Mouse (Mus musculus) embryonic fibroblast, embryonic 13.5 days (primary cell): ENCODE results near the gene Auts2.

Experiments used
- CTCF ChIP-seq: IDR thresholded peaks from 2 replicates; pipeline ENCODE4 v1.5.1; 2011; ENCODE audit warnings: mild to moderate bottlenecking, control low read depth, low read length, moderate library complexity, borderline replicate concordance; ENCODE audit not compliant: insufficient read depth
- POLR2A ChIP-seq: IDR thresholded peaks from 2 replicates; pipeline ENCODE4 v1.6.1; 2011; ENCODE audit warnings: low read depth, mild to moderate bottlenecking, control low read depth, low read length, moderate library complexity

DNA sequence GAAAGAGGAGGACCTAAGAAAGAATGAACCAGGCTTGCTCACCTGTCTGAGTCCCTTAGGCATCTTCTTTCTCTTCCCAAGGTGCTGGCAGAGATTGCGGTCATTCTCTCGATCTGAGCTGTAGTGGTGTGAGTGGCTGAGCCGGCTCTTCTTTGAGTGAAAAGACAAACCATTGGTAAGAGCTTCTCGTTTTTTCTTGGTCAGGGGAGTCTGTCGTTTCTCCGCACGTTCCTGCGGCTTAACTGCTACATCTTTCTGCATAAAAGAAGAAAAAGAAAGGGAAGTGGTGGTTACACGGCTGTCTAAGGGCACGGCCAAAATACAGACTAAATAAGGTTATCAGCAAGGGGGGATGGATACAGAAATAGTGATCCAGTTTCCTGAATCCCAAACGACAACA is 284.3 kb downstream of the Auts2 start:
- TF ChIP-seq POLR2A (no peak), CTCF (no peak)
